Mouse (Mus musculus) kidney, embryonic 14.5 days (tissue): Measurements from ENCODE around the gene Prkar1b. TPM values are rescaled to one million over a fixed set of nuclear protein-coding genes. Genes with fewer than 3 reads are reported as not detected.

Experiments used
- ATAC-seq: fragments of 200-750 bp; cut with Nextera tagmentation; 2 replicates; pipeline ENCODE4 v1.8.0; 2017; ENCODE audit warnings: moderate number of reproducible peaks, mild to moderate bottlenecking, moderate TSS enrichment, moderate library complexity; ENCODE audit not compliant: low FRiP score, low TSS enrichment
- H3K27ac ChIP-seq: fragments of 300-500 bp; sonication (generic); 2 replicates; pipeline ENCODE4 v1.5.1; 2014; ENCODE audit warnings: low read depth, mild to moderate bottlenecking, low read length, moderate library complexity, mixed read lengths
- H3K27me3 ChIP-seq: fragments of 300-500 bp; sonication (generic); 2 replicates; pipeline ENCODE4 v1.6.1; 2014; ENCODE audit warnings: mild to moderate bottlenecking, low read length; ENCODE audit not compliant: control insufficient read depth, insufficient read depth
- H3K36me3 ChIP-seq: fragments of 300-500 bp; sonication (generic); 2 replicates; pipeline ENCODE4 v1.6.1; 2014; ENCODE audit warnings: low read length, mixed read lengths; ENCODE audit not compliant: control insufficient read depth, insufficient read depth
- H3K4me1 ChIP-seq: fragments of 300-500 bp; sonication (generic); 2 replicates; pipeline ENCODE4 v1.6.1; 2014; ENCODE audit warnings: low read length, mixed read lengths; ENCODE audit not compliant: control insufficient read depth, insufficient read depth
- H3K4me2 ChIP-seq: fragments of 300-500 bp; sonication (generic); replicated peaks from 2 replicates; pipeline ENCODE4 v1.6.1; 2014; ENCODE audit warnings: low read depth, mild to moderate bottlenecking, low read length
- H3K4me3 ChIP-seq: fragments of 300-500 bp; sonication (generic); 2 replicates; pipeline ENCODE4 v1.5.1; 2014; ENCODE audit warnings: mild to moderate bottlenecking, low read length
- H3K9ac ChIP-seq: fragments of 300-500 bp; sonication (generic); 2 replicates; pipeline ENCODE4 v1.6.1; 2014; ENCODE audit warnings: low read depth, mild to moderate bottlenecking, low read length, moderate library complexity
- H3K9me3 ChIP-seq: fragments of 300-500 bp; sonication (generic); 2 replicates; pipeline ENCODE4 v1.6.1; 2016; ENCODE audit warnings: low read length; ENCODE audit not compliant: control insufficient read depth
- WGBS: fragments of 180-500 bp; shearing (Covaris S2); extraction: QIAGEN DNeasy Blood & Tissue Kit; methylation state at CpG from one replicate; pipeline ENCODE4 v1.1.7; 2014; 5-methylcytosine and 5-hydroxymethylcytosine counted together
- polyA plus RNA-seq: library from polyadenylated mRNA; unstranded; fragments of >200 nt; fragmentation: Nextera tagmentation; extraction: Ambion mirVana; gene quantifications from 2 replicates; pipeline ENCODE4 v1.2.1, GENCODE M21; 2014

Prkar1b gene
- 10.0 and 15.7 TPM in 2 replicates for polyA plus RNA-seq

DNA sequence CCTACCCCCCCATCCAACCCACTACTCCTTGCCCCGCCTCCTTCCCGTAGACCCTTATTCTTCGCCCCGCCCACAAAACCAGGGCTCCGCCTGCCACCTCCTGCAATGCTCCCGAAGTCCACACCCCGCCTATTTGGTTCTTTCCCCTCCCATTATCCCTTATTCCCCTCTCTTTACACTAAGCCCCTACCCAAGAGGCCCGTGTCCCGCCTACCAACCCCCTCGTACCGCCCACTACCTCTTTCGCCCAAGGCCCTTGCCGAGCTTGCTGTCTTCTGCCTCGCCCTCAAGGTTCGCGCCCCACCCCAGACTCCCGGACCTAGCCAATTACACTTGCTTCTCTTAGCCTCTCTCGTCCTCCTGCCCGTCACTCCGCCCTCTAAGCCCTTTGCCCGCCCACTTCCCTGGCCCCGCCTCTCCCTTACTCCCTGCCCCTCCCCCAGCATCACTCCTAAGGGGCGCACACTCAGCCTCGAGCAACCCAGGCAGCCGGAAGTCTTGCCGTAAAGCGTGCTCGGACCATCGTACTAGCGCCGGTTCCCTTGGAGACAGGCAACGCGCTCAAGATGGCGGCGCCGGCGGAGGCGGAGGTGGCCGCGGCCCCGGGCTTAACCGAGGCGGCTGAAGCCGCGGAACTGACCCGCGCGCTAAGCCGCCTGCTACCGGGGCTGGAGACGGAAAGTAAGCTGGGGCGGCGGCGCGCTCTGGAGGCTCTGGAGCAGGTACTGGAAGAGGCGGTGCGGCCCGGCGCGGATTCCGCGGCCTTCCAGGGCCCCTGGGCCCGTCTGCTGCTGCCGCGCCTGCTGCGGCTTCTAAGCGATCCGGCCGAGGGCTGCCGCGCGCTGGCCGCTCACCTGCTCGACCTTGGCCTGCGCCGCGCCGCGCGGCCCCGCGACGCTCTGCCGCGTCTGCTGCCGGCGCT, at the start of gene Prkar1b, which contains the start of gene Dnaaf5:
Gene Prkar1b (minus strand): TSS at position 321 of the 922 bp plus-strand sequence.
Gene Dnaaf5 (plus strand): TSS at position 543 of the 922 bp plus-strand sequence.
- H3K4me2 ChIP-seq: peak within 1 kb of the TSS; percentile 56
- H3K4me1 ChIP-seq: peaks cover 12% of the 10 kb centered on the region
- ATAC-seq: peak; percentile 98
- no peaks in the 10 kb centered on the region for H3K9me3 ChIP-seq
- H3K27me3 ChIP-seq: no peaks in the 10 kb centered on the region
- H3K9ac ChIP-seq: peak within 1 kb of the TSS; percentile 69
- H3K4me3 ChIP-seq: peak within 1 kb of the TSS; percentile 81
- peaks cover 29% of the 10 kb centered on the region for H3K36me3 ChIP-seq
- under 1% methylated on average over 67 of the region's 87 CpGs for WGBS
- H3K27ac ChIP-seq: no peak within 1 kb of the TSS; the same call in 1 of the 2 replicates

DNA sequence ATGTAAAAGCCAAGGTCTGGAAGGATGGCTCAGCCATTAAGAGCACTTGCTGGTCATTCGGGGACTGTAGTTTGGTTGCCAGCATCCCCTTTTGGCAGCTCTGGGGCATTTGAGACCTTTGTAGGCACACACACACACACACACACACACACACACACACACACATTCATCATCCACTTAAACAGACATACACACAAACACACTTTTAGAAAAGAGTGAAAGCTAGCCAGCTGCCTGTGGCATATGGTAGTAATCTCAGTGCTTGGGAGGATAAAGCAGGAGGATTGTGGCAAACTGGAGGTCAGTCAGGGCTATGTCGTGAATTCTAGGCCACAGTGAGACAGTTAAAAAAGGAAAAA, 49.8 kb upstream of the Prkar1b start:
- ATAC-seq: no peak
- peak overlapping the region; percentile 78 for H3K4me2 ChIP-seq
- H3K4me3 ChIP-seq: peak overlapping the region; percentile 64
- peak overlapping the region; percentile 64; the same call in 1 of the 2 replicates for H3K9ac ChIP-seq
- no peaks in the 10 kb centered on the region for H3K36me3 ChIP-seq
- no peaks in the 10 kb centered on the region for H3K27me3 ChIP-seq
- no peaks in the 10 kb centered on the region for H3K9me3 ChIP-seq
- H3K4me1 ChIP-seq: peaks cover 19% of the 10 kb centered on the region
- WGBS: 49% methylated on average over 2 of the region's 2 CpGs
- peak overlapping the region; percentile 67; the same call in 1 of the 2 replicates for H3K27ac ChIP-seq

DNA sequence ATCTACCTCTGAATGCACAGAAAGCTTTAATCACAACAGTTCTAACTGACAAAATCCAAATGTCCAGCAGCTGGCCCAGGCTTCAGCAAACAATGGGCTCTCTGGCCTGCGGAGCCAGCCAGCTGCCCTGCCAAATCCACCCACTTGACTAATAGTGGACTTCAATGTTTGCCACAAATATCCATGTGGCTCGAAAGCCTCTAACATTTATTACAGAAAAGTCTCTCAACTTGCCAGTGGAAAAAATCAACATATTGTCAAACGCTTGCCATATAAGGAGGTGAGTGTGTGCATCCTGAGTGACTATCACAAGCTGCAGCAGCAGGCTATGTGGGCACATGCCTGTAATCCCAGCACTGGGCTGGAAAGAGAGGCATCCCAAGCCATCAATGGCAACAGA, 49.0 kb upstream of the Prkar1b start:
- H3K9me3 ChIP-seq: no peaks in the 10 kb centered on the region
- ATAC-seq: no peak
- H3K4me3 ChIP-seq: no peak overlapping the region
- no peak overlapping the region for H3K4me2 ChIP-seq
- H3K36me3 ChIP-seq: no peaks in the 10 kb centered on the region
- H3K4me1 ChIP-seq: peaks cover 19% of the 10 kb centered on the region
- no peak overlapping the region for H3K27ac ChIP-seq
- 90% methylated on average over 3 of the region's 3 CpGs for WGBS
- no peak overlapping the region for H3K9ac ChIP-seq
- no peaks in the 10 kb centered on the region for H3K27me3 ChIP-seq

DNA sequence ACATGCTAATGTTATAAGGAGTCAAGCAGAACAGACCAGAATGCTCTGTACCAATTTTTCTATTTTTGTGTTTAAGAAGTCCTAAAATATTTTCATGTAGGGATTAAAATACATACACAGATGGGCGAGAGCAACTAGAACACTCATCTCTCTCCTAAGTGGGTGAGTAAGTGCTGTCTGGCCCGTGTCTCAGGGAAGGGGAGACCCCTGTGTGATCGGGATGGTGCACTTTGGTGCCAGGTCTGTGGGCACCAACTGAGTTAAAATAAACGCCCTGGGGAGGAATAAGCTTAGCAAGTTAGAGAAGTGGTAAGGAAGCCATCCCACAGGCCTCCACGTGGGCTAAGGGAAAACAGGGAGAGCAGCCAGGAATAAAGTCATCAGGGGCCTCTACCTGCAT, 41.2 kb upstream of the Prkar1b start:
- Histone ChIP-seq H3K4me1 (no peaks in the 10 kb centered on the region), H3K9me3 (no peaks in the 10 kb centered on the region), H3K4me2 (no peak overlapping the region), H3K27ac (no peak overlapping the region), H3K9ac (no peak overlapping the region), H3K27me3 (no peaks in the 10 kb centered on the region), H3K4me3 (no peak overlapping the region), H3K36me3 (peaks cover 15% of the 10 kb centered on the region; the same call in 1 of the 2 replicates)
- WGBS: 78% methylated on average over 5 of the region's 5 CpGs
- no peak for ATAC-seq

DNA sequence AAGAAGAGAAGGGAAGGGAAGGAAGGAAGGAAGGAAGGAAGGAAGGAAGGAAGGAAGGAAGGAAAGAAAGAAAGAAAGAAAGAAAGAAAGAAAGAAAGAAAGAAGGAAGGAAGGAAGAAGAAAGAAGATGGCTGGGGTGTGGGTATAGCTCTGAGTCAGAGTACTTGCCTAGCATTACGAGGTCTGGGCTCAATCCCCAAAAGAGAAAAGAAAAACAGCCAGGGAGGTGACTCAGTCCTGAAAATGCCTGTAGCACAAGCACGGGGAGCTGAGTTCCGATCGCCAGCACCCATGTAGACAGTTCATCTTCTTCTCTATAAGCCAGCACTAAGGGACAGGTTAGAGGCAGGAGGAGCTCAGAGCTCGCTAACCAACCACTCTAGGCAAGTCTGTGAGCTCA, 39.9 kb upstream of the Prkar1b start:
- WGBS: over 99% methylated on average over 5 of the region's 5 CpGs
- Histone ChIP-seq H3K4me2 (no peak overlapping the region), H3K4me3 (no peak overlapping the region), H3K4me1 (no peaks in the 10 kb centered on the region), H3K9me3 (no peaks in the 10 kb centered on the region), H3K27ac (no peak overlapping the region), H3K9ac (no peak overlapping the region), H3K27me3 (no peaks in the 10 kb centered on the region), H3K36me3 (peaks cover 23% of the 10 kb centered on the region)
- no peak for ATAC-seq

DNA sequence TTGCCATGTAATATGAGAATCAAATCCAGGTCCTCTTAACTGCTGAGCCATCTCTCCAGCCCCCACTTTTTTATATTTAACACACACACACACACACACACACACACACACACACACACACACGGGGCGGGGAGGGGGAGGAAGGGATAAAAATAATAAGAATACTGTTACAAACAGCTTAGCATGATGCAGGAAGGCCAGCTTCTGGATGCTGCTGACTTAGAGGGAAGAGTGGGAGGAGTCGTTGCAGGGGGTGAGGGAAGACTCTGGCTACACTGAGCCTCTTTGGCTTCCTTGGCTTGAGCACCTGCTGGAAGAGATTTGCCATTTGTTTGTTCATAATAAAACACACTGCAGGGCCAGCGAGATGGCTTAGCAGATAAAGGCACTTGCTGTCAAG, 35.1 kb upstream of the Prkar1b start:
- Histone ChIP-seq H3K36me3 (peaks cover 67% of the 10 kb centered on the region), H3K4me3 (no peak overlapping the region), H3K27ac (no peak overlapping the region), H3K9me3 (no peaks in the 10 kb centered on the region), H3K27me3 (no peaks in the 10 kb centered on the region), H3K4me1 (no peaks in the 10 kb centered on the region), H3K4me2 (no peak overlapping the region), H3K9ac (no peak overlapping the region)
- 64% methylated on average over 4 of the region's 4 CpGs for WGBS
- ATAC-seq: no peak

DNA sequence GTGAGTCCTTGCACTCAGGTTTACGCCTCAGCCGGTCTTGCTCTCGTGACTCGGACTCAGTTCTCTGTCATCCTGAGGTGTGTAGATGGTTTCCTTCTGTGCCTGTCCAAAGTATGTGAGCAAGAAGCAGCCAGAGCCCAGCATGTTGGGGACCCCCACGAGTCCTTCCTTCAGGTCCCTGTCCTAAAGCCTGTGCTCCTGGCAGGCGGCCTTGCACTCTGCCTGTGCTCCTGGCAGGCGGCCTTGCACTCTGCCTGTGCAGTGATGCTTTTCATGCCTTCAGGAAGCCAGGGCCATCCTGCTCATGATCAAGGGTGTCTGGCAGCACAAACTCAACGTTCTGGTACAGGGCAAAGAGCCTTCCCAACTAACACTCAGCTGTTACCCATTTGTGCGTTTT, 33.8 kb upstream of the Prkar1b start:
- no peaks in the 10 kb centered on the region for H3K27me3 ChIP-seq
- H3K4me3 ChIP-seq: no peak overlapping the region
- no peak overlapping the region for H3K27ac ChIP-seq
- no peaks in the 10 kb centered on the region for H3K9me3 ChIP-seq
- H3K4me2 ChIP-seq: no peak overlapping the region
- ATAC-seq: no peak
- H3K9ac ChIP-seq: no peak overlapping the region
- peaks cover 70% of the 10 kb centered on the region for H3K36me3 ChIP-seq
- H3K4me1 ChIP-seq: no peaks in the 10 kb centered on the region
- 90% methylated on average over 9 of the region's 9 CpGs for WGBS

DNA sequence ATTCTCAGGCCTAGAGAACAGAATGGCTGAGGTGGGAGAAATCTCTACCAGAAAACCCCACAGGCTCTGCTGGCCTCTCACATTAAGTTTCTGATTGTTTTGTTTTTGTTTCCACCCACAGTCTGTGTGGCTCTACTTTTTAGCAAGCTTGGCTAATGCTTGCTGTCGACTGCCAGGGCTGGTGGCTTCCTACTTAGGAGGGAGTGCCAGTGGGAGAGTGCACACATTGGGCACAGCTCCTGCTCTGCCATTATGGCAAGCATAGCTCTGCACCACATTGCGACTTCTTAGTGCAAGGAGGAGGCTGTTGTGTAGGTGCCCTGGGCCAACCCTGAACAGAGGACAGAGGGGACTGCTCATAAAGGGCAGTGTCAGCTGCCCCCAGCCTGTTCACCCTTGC, 33.3 kb upstream of the Prkar1b start:
- Histone ChIP-seq H3K36me3 (peaks cover 74% of the 10 kb centered on the region), H3K4me1 (no peaks in the 10 kb centered on the region), H3K9ac (no peak overlapping the region), H3K4me2 (no peak overlapping the region), H3K27me3 (no peaks in the 10 kb centered on the region), H3K27ac (no peak overlapping the region), H3K9me3 (no peaks in the 10 kb centered on the region), H3K4me3 (no peak overlapping the region)
- ATAC-seq: no peak
- 86% methylated on average over 2 of the region's 2 CpGs for WGBS

DNA sequence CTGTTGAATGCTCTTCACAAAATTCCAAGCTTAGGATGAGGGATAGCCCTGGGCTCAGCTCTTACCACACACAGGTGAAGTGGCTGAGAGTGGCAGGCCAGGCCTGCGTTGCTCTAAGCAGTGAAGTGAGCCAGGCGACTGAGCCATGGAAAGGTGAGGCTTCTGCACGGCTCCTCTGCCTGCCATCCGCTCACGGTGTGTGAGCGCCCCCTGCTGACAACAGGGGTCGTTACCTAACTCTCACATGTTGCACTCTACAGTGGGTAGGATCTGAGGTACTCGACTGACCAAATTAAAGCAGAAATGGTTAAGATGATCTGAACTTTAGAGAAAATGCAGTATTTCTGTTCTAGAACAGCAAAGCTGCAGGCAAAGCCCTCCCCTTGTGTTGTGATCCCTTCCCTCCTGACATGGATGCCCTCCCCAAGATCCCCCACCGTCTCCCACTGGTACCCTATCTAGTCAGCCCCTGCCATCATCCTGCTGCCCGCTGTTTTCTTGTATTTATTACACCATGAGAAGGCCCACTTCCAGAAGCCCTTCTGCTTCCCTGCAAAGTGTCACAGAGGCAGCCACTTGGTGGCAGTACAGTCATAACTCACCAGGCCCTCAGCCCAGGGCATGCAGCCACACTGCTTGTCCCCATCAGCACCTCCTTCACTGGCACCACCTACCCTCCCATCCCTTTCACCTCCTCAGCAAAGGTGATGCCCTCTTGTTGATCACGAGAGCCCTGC, 29.3 kb upstream of the Prkar1b start:
- no peak overlapping the region for H3K9ac ChIP-seq
- no peaks in the 10 kb centered on the region for H3K27me3 ChIP-seq
- no peak overlapping the region for H3K4me3 ChIP-seq
- no peak overlapping the region for H3K27ac ChIP-seq
- no peak overlapping the region for H3K4me2 ChIP-seq
- WGBS: 29% methylated on average over 11 of the region's 11 CpGs
- H3K4me1 ChIP-seq: peaks cover 17% of the 10 kb centered on the region; the same call in 1 of the 2 replicates
- peaks cover 60% of the 10 kb centered on the region for H3K36me3 ChIP-seq
- H3K9me3 ChIP-seq: no peaks in the 10 kb centered on the region
- ATAC-seq: peak; percentile 50
